Mouse (Mus musculus) forebrain, embryonic 12.5 days (tissue): ENCODE results near the gene Tcp1. TPM values are rescaled to one million over a fixed set of nuclear protein-coding genes. Genes with fewer than 3 reads are reported as not detected.
A peak's percentile ranks its signal among the peaks of the same experiment; 100 is the strongest.
"Not testable (repeated sequence)": the region's sequence is repeated elsewhere in the genome, so short reads cannot be mapped to it uniquely, and the experiment has no call there.

Experiments
- ATAC-seq: fragments of 200-750 bp; cut with Nextera tagmentation; 2 replicates; pipeline ENCODE4 v1.8.0; 2017; ENCODE audit warnings: moderate TSS enrichment; ENCODE audit not compliant: low FRiP score
- H3K27ac ChIP-seq: fragments of 300-500 bp; sonication (generic); 2 replicates; pipeline ENCODE4 v1.5.1; 2016; ENCODE audit warnings: mild to moderate bottlenecking
- H3K27me3 ChIP-seq: fragments of 300-500 bp; sonication (generic); 2 replicates; pipeline ENCODE4 v1.6.1; 2016; ENCODE audit warnings: mild to moderate bottlenecking
- H3K36me3 ChIP-seq: fragments of 300-500 bp; sonication (generic); replicated peaks from 2 replicates; pipeline ENCODE4 v1.6.1; 2016; ENCODE audit warnings: mild to moderate bottlenecking
- H3K4me1 ChIP-seq: fragments of 300-500 bp; sonication (generic); 2 replicates; pipeline ENCODE4 v1.6.1; 2016
- H3K4me2 ChIP-seq: fragments of 300-500 bp; sonication (generic); 2 replicates; pipeline ENCODE4 v1.6.1; 2016; ENCODE audit warnings: mild to moderate bottlenecking, moderate library complexity
- H3K4me3 ChIP-seq: fragments of 300-500 bp; sonication (generic); replicated peaks from 2 replicates; pipeline ENCODE4 v1.5.1; 2016; ENCODE audit warnings: mild to moderate bottlenecking
- H3K9ac ChIP-seq: fragments of 300-500 bp; sonication (generic); 2 replicates; pipeline ENCODE4 v1.6.1; 2016; ENCODE audit warnings: mild to moderate bottlenecking
- H3K9me3 ChIP-seq: fragments of 300-500 bp; sonication (generic); 2 replicates; pipeline ENCODE4 v1.6.1; 2016
- WGBS: fragments of 180-500 bp; shearing (Covaris S2); methylation state at CpG from one replicate; pipeline ENCODE4 v1.1.7; 2016; 5-methylcytosine and 5-hydroxymethylcytosine counted together
- polyA plus RNA-seq: library from polyadenylated mRNA; unstranded; fragments of >200 nt; fragmentation: Nextera tagmentation; extraction: Ambion mirVana; gene quantifications from 2 replicates; pipeline ENCODE4 v1.2.1, GENCODE M21; 2016

Tcp1 gene
- polyA plus RNA-seq, 1 experiment from 2014 or later: 512 TPM

GRCm38 (mm10) chr17:12949669-12950068 is 34.2 kb downstream of the Tcp1 start:
- Histone ChIP-seq H3K27ac (no peak overlapping the region), H3K4me1 (no peaks in the 10 kb centered on the region), H3K27me3 (no peaks in the 10 kb centered on the region), H3K9me3 (no peaks in the 10 kb centered on the region), H3K4me3 (no peak overlapping the region), H3K4me2 (no peak overlapping the region), H3K9ac (no peak overlapping the region), H3K36me3 (peaks cover 72% of the 10 kb centered on the region)
- ATAC-seq: no peak
- 96% methylated on average over 5 of the region's 5 CpGs for WGBS

GRCm38 (mm10) chr17:12956664-12957063 is 41.2 kb downstream of the Tcp1 start:
- no peak for ATAC-seq
- Histone ChIP-seq H3K4me1 (peaks cover 23% of the 10 kb centered on the region), H3K9ac (no peak overlapping the region), H3K9me3 (no peaks in the 10 kb centered on the region), H3K27me3 (no peaks in the 10 kb centered on the region), H3K27ac (no peak overlapping the region), H3K4me2 (no peak overlapping the region), H3K36me3 (peaks cover 40% of the 10 kb centered on the region), H3K4me3 (no peak overlapping the region)
- WGBS: 95% methylated on average over 8 of the region's 8 CpGs

GRCm38 (mm10) chr17:12959377-12959776 is 43.9 kb downstream of the Tcp1 start:
- H3K27me3 ChIP-seq, H3K9me3 ChIP-seq, ATAC-seq, H3K27ac ChIP-seq, H3K9ac ChIP-seq: not testable (repeated sequence)
- Histone ChIP-seq H3K4me2 (peak overlapping the region; percentile 54), H3K4me1 (peaks cover 23% of the 10 kb centered on the region), H3K36me3 (peaks cover 22% of the 10 kb centered on the region), H3K4me3 (peak overlapping the region; percentile 33)
- 45% methylated on average over 2 of the region's 2 CpGs for WGBS

GRCm38 (mm10) chr17:12960331-12960873 is 44.9 kb downstream of the Tcp1 start, which contains the start of gene Acat2:
Acat2 (minus strand) TSS chr17:12960747.
- ATAC-seq: peak; percentile 99
- Histone ChIP-seq H3K27me3 (no peaks in the 10 kb centered on the region), H3K4me1 (peaks cover 23% of the 10 kb centered on the region), H3K9ac (peak within 1 kb of the TSS; percentile 60), H3K4me3 (peak within 1 kb of the TSS; percentile 69), H3K27ac (peak within 1 kb of the TSS; percentile 94), H3K9me3 (no peaks in the 10 kb centered on the region), H3K4me2 (peak within 1 kb of the TSS; percentile 69), H3K36me3 (peaks cover 29% of the 10 kb centered on the region)
- WGBS: under 1% methylated on average over 42 of the region's 42 CpGs

- Histone ChIP-seq H3K4me2 (no peak overlapping the region), H3K27ac (no peak overlapping the region), H3K4me3 (no peak overlapping the region), H3K4me1 (peaks cover 15% of the 10 kb centered on the region), H3K9me3 (no peaks in the 10 kb centered on the region), H3K9ac (no peak overlapping the region), H3K27me3 (no peaks in the 10 kb centered on the region), H3K36me3 (peaks cover 29% of the 10 kb centered on the region)
- WGBS: 87% methylated on average over 3 of the region's 3 CpGs
- no peak for ATAC-seq
Observed at GRCm38 (mm10) chr17:12963476-12963875, 48.0 kb downstream of the Tcp1 start.

GRCm38 (mm10) chr17:12967173-12967572 is 51.7 kb downstream of the Tcp1 start:
- no peak for ATAC-seq
- H3K36me3 ChIP-seq: peaks cover 46% of the 10 kb centered on the region
- no peak overlapping the region for H3K9ac ChIP-seq
- WGBS: 100% methylated on average over 2 of the region's 2 CpGs
- no peaks in the 10 kb centered on the region for H3K4me1 ChIP-seq
- no peak overlapping the region for H3K27ac ChIP-seq
- H3K27me3 ChIP-seq: no peaks in the 10 kb centered on the region
- H3K4me2 ChIP-seq: no peak overlapping the region
- no peaks in the 10 kb centered on the region for H3K9me3 ChIP-seq
- no peak overlapping the region for H3K4me3 ChIP-seq

- Histone ChIP-seq H3K27me3 (no peaks in the 10 kb centered on the region), H3K4me1 (no peaks in the 10 kb centered on the region), H3K27ac (no peak overlapping the region), H3K9me3 (no peaks in the 10 kb centered on the region), H3K9ac (no peak overlapping the region), H3K4me2 (no peak overlapping the region), H3K36me3 (peaks cover 58% of the 10 kb centered on the region), H3K4me3 (no peak overlapping the region)
- WGBS: 90% methylated on average over 2 of the region's 2 CpGs
- no peak for ATAC-seq
Observed at GRCm38 (mm10) chr17:12973851-12974250, 58.4 kb downstream of the Tcp1 start.

Other genes with a start within 250 kb of the Tcp1 start
- 0.10 TPM in 1 of 2 replicates, not detected in the other for gene Slc22a1, start 239.9 kb upstream of the Tcp1 start, polyA plus RNA-seq
- 22.7 TPM in 2 replicates for gene Igf2r, start 146.0 kb upstream of the Tcp1 start, polyA plus RNA-seq
- 0.38 TPM in 1 of 2 replicates, not detected in the other for gene Mas1, start 47.6 kb upstream of the Tcp1 start, polyA plus RNA-seq
- gene Mrgprh, start 39.7 kb upstream of the Tcp1 start, polyA plus RNA-seq: not detected in 2 replicates
- gene Pnldc1, start 5.5 kb upstream of the Tcp1 start, polyA plus RNA-seq: 1.3 and 2.5 TPM in 2 replicates
- gene Mrpl18, start 644 bp downstream of the Tcp1 start, polyA plus RNA-seq: 166 and 177 TPM in 2 replicates
- gene Acat3, start 24.9 kb downstream of the Tcp1 start, polyA plus RNA-seq: 1.5 and 1.6 TPM in 2 replicates
- gene Acat2, start 45.0 kb downstream of the Tcp1 start, polyA plus RNA-seq: 370 and 386 TPM in 2 replicates
- gene Wtap, start 78.5 kb downstream of the Tcp1 start, polyA plus RNA-seq: 87.7 and 111 TPM in 2 replicates
- 105 and 109 TPM in 2 replicates for gene Sod2, start 91.1 kb downstream of the Tcp1 start, polyA plus RNA-seq
- not detected in 2 replicates for gene Gpr31b, start 136.6 kb downstream of the Tcp1 start, polyA plus RNA-seq
- gene Tcp10b, start 145.4 kb downstream of the Tcp1 start, polyA plus RNA-seq: 0.15 and 0.41 TPM in 2 replicates
- gene Unc93a, start 216.1 kb downstream of the Tcp1 start, polyA plus RNA-seq: not detected in 2 replicates